Mouse (Mus musculus) heart, postnatal 0 days (tissue): ENCODE data around the gene Bcan.

Experiments
- CTCF ChIP-seq: IDR thresholded peaks from 2 replicates; pipeline ENCODE4 v1.5.1; 2016; ENCODE audit warnings: antibody characterized with exemption, control low read depth, low read depth
- EP300 ChIP-seq: IDR thresholded peaks from 2 replicates; pipeline ENCODE4 v1.6.1; 2016; ENCODE audit warnings: antibody characterized with exemption, low read depth

- no peak for TF ChIP-seq CTCF
- no peak for TF ChIP-seq EP300
Measured at GRCm38 (mm10) chr3:87980085-87980484, 19.9 kb downstream of the Bcan start.
